Mouse (Mus musculus): Measurements from ENCODE around the gene Lad1.

The Lad1 gene

DNA sequence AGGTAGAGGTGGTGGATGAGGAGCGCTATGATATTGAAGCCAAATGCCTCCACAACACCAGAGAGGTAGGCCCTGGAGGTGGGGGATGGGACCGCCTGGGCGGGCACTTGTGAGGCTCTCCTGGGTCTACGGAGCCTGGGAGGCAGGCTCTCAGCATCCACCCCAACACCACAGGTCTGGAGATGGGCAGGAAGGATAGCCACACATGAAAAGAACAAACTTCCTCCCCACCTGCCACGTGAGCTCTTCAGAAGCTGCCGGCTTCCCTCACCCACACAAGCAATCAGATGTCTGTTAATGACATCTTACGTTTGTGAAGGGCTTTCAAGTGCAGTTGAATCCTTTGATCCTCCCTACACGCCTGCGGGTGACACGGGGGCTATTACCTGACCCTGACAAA lies 10.9 kb upstream of the Lad1 start:
- DNase-seq (ENCODE audit: low read depth): peak; percentile 85

DNA sequence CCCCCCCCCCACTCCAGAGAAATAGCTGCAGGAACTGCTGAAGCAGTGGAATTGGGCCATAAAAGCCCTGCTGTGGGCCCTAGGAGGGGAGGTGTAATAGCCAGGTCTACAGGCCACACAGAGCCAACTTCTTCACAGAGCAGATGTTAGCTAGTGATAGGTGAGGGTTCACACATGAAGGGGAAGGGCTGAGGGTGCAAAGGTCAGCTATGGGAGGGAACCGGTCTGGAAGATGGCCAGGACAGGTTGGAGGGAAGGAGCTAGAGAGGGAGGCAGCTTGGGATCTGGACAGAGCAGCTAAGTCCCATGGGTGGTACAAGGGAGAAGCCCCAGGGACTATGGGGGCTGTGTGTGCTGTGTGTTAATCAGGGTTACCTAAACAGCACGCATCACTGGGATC lies 8.2 kb upstream of the Lad1 start:
- DNase-seq (ENCODE audit: low read depth): no peak

DNA sequence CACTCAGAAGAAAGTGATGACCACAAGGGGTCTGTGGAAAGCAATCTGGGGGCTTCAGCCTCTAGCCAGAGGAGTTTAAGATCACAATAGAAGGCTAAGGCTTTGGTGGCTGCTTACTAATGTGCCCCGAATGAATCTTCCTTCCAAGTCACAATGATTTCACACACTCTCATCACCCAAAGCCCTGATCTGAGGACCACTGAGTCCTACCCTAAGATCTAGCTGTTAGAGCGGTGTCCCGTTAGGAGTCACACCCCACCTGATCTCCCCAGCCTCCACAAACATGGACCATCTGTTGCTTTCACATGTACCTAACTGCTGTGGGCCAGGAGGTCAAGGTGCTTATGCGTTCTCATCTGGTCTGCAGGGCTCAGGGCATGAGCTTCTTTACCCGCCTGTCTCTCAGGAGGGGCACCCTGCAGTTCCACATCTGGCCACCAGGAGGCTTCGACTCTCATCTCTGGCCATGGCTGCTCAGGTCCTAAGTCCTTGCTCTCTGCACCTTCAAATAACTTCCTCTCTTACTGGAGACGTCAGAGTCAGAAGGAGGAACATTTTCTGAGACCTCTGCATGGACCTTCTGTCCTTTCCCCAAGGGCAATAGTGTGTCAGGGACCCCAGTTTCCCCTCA lies 7.3 kb upstream of the Lad1 start:
- DNase-seq (ENCODE audit: low read depth): peak; percentile 90

DNA sequence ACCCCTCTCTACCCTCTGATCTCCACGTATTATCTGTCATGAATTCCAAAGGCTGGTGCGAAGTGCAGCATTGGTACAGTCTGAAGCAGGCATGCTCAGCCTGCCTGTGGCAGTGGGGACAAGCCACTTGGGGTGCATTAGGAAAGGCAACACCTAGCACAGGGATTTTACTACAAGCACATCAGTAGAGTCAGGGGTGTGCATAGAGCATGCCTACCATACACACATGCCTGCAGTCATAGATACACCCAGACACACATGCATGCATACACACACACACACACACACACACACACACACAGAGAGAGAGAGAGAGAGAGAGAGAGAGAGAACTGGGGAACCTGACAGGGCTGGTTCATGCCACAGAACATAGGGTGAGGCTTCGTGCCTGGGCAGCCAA lies 6.2 kb upstream of the Lad1 start:
- no peak for DNase-seq (ENCODE audit: low read depth)

DNA sequence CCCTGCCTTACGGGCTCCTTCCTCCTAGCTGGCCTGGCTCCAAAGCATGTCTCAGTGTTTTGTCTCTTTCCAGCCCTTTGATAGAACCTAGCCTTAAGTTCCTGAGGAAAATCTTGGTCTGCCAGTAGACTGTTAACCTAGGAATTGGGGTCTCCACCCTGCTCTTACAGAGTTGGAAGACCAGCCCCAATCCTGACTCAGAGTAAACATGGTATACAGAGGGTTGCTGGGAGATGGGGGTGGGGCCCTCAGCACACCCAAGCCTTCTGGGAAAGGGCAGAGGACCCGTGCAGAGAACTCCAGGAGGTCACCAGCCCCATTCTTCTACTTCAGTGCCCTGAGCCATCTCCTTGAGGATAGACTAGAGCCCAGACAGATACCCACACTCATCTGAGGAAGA lies 5.8 kb upstream of the Lad1 start:
- no peak for DNase-seq (ENCODE audit: low read depth)

DNA sequence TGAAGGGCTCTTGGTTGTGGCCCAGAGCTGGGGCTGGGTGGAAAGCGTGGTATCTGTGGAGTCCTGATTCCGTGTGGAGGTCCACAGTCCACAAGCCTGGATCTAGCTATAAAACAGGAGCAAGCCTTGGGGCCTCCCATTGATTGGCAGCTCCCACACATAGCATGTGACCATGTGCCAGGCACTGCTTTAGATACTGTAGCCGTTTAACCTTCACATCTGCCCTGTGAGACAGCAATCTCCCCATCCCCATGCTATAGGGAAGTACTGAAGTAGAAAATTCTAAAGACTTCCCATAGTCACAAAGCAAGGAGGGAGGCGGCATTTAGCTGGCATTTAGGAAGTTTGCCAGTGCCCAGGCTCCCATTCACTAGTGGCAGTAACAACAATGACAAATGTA lies 5.3 kb upstream of the Lad1 start:
- no peak for DNase-seq (ENCODE audit: low read depth)

DNA sequence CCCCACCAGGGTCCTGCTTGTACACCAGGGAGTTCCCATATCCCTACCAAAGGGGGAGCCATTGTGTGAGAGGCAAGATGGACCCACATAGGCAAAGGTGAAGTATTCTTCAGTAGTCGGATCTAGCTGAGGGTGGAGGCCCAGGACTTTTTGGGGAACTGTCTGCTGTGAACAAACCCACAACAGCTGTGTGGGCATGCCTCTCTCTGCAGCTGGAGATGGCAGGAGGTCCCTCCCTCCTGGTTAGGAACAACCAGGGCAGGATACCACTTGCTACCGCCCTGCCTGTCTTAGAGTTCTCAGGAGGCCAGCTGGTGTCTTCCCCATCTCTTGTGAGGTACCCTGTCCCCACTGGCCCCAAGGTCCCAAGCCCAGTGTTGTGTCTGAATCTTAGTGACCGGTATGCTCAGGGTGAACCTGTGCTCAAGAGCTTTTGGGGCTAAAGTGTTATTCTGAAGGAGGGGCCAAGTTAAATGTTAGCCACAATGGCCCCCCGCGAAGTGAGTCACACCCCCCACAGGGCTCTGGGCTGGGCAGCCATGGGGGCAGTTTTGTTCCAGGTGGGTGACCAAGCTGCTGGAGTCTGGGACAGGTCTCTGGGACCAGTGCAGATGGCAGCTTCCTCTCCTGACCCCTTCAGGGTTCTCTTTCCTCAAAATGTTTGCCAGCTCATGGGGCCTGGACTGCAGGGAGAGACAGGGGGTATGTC lies 4.6 kb upstream of the Lad1 start:
- DNase-seq (ENCODE audit: low read depth): no peak

- no peak for DNase-seq (ENCODE audit: low read depth)
Measured at GRCm38 (mm10) chr1:135814531-135814930, 3.9 kb upstream of the Lad1 start.

- peak; percentile 63 for DNase-seq (ENCODE audit: low read depth)
Measured at GRCm38 (mm10) chr1:135817595-135817994, 803 bp upstream of the Lad1 start.

GRCm38 (mm10) chr1:135820071-135820470 lies 1.7 kb downstream of the Lad1 start:
- no peak for DNase-seq (ENCODE audit: low read depth)

DNA sequence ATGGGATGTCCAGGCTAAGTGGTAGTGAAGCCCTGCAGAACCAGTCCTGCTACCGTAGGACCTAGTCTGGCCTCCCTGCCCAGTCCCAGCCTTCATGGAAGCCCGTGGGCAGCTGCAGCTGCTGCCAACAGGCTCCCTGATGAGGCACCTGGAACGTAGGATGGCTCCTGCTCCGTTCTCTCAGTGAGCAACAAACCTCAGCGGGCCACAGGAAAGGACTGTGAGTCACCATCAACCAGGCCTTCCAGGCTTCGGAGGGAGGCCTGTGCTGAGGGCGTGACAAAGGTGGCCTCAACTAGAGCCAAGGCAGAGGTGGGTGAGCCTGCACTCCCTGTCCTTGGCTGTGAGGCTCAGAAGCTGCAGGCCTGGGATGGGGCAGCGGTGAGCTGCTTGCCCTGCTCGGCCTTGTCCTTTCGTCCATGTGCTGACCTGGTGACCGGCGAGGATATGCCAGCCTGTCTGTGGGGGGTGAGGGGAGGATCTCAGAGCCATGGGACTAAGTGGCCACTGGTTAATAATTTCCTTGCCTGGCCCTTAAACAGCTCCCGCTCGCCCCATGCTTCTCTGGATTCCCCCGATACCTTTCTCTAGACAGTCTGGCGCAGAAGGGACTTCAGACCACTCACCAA lies 2.5 kb downstream of the Lad1 start:
- no peak for DNase-seq (ENCODE audit: low read depth)

DNA sequence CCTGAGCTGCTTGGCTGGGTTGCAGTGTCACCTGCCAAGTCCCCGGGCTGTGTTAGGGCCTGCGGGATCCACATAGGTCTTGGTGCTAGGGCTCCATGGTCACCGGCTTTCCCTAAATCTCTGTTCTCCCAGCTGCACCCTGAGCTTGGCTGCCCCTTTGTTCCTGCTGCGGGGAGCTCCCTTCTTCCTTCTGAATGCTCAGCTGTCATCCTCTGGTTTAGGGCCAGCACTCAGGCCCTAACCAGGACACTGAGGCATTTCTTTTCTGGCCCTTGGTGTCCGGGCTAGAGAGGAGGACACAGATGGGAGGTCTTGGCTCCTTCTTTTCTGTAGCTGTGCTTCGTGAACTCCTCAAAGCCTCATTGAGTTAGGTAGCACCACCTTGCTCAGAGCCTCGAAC lies 3.4 kb downstream of the Lad1 start:
- no peak for DNase-seq (ENCODE audit: low read depth)

GRCm38 (mm10) chr1:135828918-135829317 lies 10.5 kb downstream of the Lad1 start:
- peak; percentile 88 for DNase-seq (ENCODE audit: low read depth)

DNA sequence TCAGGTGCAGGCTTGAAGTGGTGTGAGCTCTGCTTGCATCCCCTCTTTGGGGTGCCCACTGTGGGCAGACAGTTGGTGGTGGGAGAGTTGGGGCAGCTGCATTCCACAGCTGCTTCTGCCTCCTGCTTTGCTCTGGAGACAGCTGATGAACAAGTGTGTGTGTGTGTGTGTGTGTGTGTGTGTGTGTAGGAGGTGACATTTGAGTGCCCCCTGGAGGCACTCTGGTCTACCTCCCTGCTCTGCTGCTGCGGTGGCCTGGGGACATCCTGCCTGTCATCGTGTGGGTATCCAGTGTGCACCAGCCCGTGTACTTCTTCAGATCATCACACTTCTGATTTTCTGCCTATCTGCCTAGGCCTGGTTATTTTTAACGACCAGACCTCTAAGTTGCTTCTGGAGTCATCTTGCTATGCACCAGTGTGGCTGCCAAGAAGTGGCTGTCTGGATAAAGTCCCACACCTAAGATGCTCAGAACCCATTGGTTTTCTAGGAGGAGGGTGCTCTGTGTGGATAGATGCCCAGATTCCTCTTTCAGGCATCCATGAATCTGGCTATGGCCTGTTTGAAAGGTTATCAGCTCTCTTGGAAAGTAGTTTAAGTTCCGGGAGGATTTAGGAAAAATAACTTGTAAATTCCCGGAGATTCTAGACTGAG lies 15.9 kb downstream of the Lad1 start:
- DNase-seq (ENCODE audit: low read depth): no peak

GRCm38 (mm10) chr1:135834983-135835382 lies 16.6 kb downstream of the Lad1 start:
- DNase-seq (ENCODE audit: low read depth): no peak

DNA sequence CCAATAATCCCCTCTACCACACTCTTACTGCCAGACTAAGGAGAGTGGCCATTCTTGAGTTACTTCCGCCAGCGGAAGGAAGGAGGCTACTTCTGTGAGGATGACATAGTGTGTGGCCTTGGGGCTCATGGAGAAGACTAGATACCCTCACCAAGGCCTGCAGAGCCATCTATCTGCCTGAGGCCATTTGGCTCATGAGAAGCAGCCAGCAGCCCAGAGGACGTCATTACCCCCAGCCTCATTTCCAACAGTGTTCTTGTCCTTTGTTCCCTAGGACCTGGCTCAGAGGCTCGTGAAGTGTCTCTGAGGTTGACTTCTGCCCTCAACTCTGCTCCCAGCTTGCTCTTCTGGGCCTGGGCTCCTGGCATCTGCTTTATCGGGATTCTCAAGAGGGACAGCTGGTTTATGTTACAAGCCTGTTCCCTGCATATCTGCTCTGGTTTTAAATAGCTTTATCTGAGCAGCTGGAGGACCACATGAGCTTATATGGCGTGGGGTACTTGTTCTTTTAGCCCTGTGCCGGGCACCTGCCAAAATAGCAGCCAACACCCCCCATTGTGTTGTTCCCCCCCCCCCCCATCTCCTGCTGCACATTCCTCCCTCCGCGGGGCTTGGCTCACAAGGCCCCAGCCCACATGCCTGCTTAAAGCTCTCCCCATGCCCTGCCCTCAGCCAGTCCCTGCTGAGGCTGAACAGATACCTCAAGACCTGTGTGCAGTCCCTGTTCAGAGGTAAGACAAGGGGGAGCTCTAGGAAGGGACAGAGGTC lies 17.5 kb downstream of the Lad1 start, which contains the start of gene Tnnt2:
Gene Tnnt2, plus strand, starts transcription at position 639 of the 768 bp plus-strand sequence.
- DNase-seq (ENCODE audit: low read depth): no peak

DNA sequence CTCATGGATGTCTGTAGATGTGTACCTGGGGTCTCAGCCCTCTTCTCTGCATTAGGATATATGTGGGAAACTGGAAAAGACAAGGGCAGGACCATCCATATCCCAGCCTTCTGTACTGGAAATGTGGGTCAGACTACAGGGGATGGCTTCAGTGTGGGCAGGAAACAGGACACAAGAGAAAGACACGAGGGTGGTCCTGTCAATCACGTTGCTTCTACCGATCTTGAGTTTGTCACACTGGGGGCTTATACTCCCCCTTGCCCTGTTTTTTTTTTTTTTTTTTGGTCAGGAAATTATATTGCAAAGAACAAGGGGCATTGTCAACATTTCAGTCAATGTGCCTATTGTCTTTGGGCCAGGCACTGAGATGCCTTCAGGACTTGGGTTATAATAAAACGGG lies 20.2 kb downstream of the Lad1 start:
- no peak for DNase-seq (ENCODE audit: low read depth)

- no peak for DNase-seq (ENCODE audit: low read depth)
Measured at GRCm38 (mm10) chr1:135839065-135839464, 20.7 kb downstream of the Lad1 start.

- no peak for DNase-seq (ENCODE audit: low read depth)
Measured at GRCm38 (mm10) chr1:135840675-135841395, 22.4 kb downstream of the Lad1 start.

GRCm38 (mm10) chr1:135843519-135844262 lies 25.3 kb downstream of the Lad1 start:
- DNase-seq (ENCODE audit: low read depth): no peak

GRCm38 (mm10) chr1:135844481-135844880 lies 26.1 kb downstream of the Lad1 start:
- no peak for DNase-seq (ENCODE audit: low read depth)
